Mouse (Mus musculus): Measurements from ENCODE around the gene Pglyrp2.

DNA sequence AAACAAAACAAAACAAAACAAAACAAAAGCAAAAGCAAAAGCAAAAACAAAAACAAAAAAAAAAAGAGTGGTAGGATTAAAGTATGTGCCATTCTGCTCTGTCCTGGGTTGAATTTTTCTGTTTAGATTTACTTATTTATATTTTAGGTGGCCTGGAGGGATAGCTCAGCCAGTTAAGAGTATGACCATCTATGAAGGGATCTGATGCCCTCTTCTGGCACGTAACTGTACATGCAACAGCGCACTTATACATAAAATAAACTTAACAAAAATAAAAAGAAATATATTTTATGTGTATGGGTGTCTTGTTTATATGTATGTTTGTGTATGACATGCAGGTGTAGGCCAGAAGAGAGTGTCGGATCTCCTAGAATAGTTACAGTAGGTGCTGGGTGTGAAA lies 8.0 kb upstream of the Pglyrp2 start:
- TF ChIP-seq CTCF (IDR thresholded peaks at IDR 0.05; ENCODE audit: extremely low read depth, insufficient read length, insufficient replicate concordance, low read depth, low read length) (no peak), POLR2A (IDR thresholded peaks at IDR 0.05; ENCODE audit: low read depth, low read length) (no peak)
